24 mouse cellular contexts compared by ENCODE assay signal in the genomic region with DNA sequence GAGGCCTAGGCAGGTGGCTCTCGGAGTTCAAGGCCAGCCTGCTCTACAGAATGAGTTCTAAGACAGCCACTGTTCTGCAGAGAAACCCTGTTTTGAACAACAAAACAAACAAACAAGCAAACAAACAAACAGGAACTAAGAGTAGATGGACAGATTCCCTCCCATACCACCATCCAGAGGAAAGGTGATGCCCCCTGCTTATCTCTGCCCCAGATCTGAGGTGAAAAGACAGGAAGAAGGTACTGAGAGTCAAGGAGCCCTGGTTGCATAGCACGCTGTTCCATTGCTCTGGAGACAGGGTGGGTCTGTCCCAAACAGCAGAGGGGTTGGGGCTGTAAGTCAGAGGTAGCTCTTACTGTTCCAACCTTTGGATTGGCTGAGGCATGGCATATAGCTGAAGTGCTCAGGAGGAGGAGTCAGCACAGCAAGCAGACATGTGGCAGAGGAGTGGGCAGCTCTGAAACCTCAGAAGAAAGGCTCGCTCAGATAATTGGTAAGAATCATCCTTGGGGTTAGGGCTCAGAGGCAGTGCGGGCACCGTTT. TPM values are rescaled to one million over a fixed set of nuclear protein-coding genes. Genes with fewer than 3 reads are reported as not detected.
DNase-seq lines count a peak whose midpoint lies in the region; ATAC-seq and TF ChIP-seq lines count a peak whose summit lies in the region.
"Had no signal": no experiment of that assay in that cellular context is flagged by ENCODE, and none has a peak within 500 bp of the region (broad histone marks: within the 10 kb centered on the region; RNA-seq: fewer than 3 reads in every experiment).

Gene Ccr8, plus strand, starts transcription at position 419 of the 543 bp plus-strand sequence.

- TF ChIP-seq CTCF in forebrain, postnatal 0 days (IDR thresholded peaks at IDR 0.05; ENCODE audit: low read depth), result no peak

- no peaks in the 10 kb centered on the region for H3K4me1 ChIP-seq in forebrain, postnatal 0 days (ENCODE audit: insufficient read depth)
- H3K4me1 ChIP-seq: embryonic facial prominence, embryonic 15.5 days; forebrain, embryonic 10.5 days; heart, embryonic 12.5 days; hindbrain, embryonic 15.5 days had no signal

- no peak within 1 kb of the TSS for H3K9ac ChIP-seq in forebrain, postnatal 0 days
- H3K9ac ChIP-seq: embryonic facial prominence, embryonic 15.5 days; heart, embryonic 12.5 days; hindbrain, embryonic 15.5 days had no signal

- no peaks in the 10 kb centered on the region for H3K9me3 ChIP-seq in forebrain, postnatal 0 days (ENCODE audit: low read length)
- H3K9me3 ChIP-seq: embryonic facial prominence, embryonic 15.5 days; forebrain, embryonic 10.5 days; G1E; hindbrain, embryonic 15.5 days had no signal

- peak; percentile 36 for DNase-seq in heart, adult 11 months
- DNase-seq in heart, adult 18-20 months, result no peak
- DNase-seq in thymus, postnatal 4 days, result peak; percentile 18
- no peak for DNase-seq in thymus, postnatal 14 days
- DNase-seq in adrenal gland, adult 2 months, result no peak
- no peak for DNase-seq in forebrain, postnatal 0 days
- DNase-seq: adrenal gland, postnatal 14 days; cerebellum, adult 11-12 months; cerebellum, adult 9-10 months; cerebellum, postnatal 25 days; gastrocnemius, postnatal 36 days; heart, adult 2 months; heart, postnatal 36 days had no signal

- no peak within 1 kb of the TSS for H3K27ac ChIP-seq in forebrain, postnatal 0 days (ENCODE audit: low read depth, low read length)
- H3K27ac ChIP-seq: embryonic facial prominence, embryonic 15.5 days; forebrain, embryonic 10.5 days; heart, adult 2 months; hindbrain, embryonic 15.5 days had no signal

- H3K4me2 ChIP-seq in forebrain, postnatal 0 days (ENCODE audit: low read depth), result no peak within 1 kb of the TSS
- H3K4me2 ChIP-seq: embryonic facial prominence, embryonic 15.5 days; heart, embryonic 12.5 days; hindbrain, embryonic 15.5 days had no signal

- WGBS in forebrain, postnatal 0 days, result 77% methylated on average over 5 of the region's 5 CpGs

- no peak within 1 kb of the TSS for H3K4me3 ChIP-seq in forebrain, postnatal 0 days (ENCODE audit: low read depth, low read length)
- H3K4me3 ChIP-seq: embryonic facial prominence, embryonic 15.5 days; erythroblast, embryonic 14.5 days; forebrain, embryonic 10.5 days; heart, adult 2 months; heart, embryonic 12.5 days; hindbrain, embryonic 15.5 days had no signal

- no peaks in the 10 kb centered on the region for H3K36me3 ChIP-seq in forebrain, postnatal 0 days (ENCODE audit: insufficient read depth)
- H3K36me3 ChIP-seq: embryonic facial prominence, embryonic 15.5 days; forebrain, embryonic 10.5 days; G1E; heart, embryonic 12.5 days; hindbrain, embryonic 15.5 days had no signal

- ATAC-seq in inflammation-experienced regulatory T-cells, adult 6 months, result peak; percentile 70
- ATAC-seq in forebrain, postnatal 0 days, result no peak
- ATAC-seq: forebrain, embryonic 14.5 days had no signal

- no peaks in the 10 kb centered on the region for H3K27me3 ChIP-seq in forebrain, postnatal 0 days (ENCODE audit: insufficient read depth, low read length)
- H3K27me3 ChIP-seq: embryonic facial prominence, embryonic 15.5 days; heart, embryonic 12.5 days; hindbrain, embryonic 15.5 days had no signal

RNA-seq across cellular contexts. Expression of gene Ccr8, which starts in this region (rescaled TPM):
- total RNA-seq in heart, adult 18-20 months (2021), result not detected
- 100 to 1,000 TPM in 1 of 3 experiments, 10 to 100 TPM in 2; 58.7 to 102 (median 87.0) TPM for polyA plus RNA-seq in inflammation-experienced regulatory T-cells, adult 6 months (2017; shearing (Covaris generic))
- total RNA-seq in adrenal gland, adult 2 months (2021), result not detected
- not detected in 2 replicates for polyA plus RNA-seq in adrenal gland, adult 2 months (2012; rRNA removed)
- total RNA-seq in forebrain, postnatal 0 days (2014; rRNA removed), result not detected in 2 replicates
- polyA plus RNA-seq in forebrain, postnatal 0 days (2015; fragmentation: Nextera tagmentation; extraction: Ambion mirVana), result not detected in 2 replicates
- total RNA-seq: adrenal gland, postnatal 14 days; G1E; gastrocnemius, adult 8-10 months; gastrocnemius, postnatal 36 days; heart, adult 2 months; heart, postnatal 36 days had no signal
- polyA plus RNA-seq: C2C12; erythroblast, embryonic 14.5 days; forebrain, embryonic 10.5 days; forebrain, embryonic 14.5 days; G1E; heart, adult 2 months; heart, embryonic 12.5 days; hindbrain, embryonic 11.5 days; hindbrain, embryonic 15.5 days had no signal

Comparison
In these comparisons a context has a peak if more than half of its experiments do, and no peak if none do; other contexts are left out.
1. RNA of gene Ccr8 (polyA plus RNA-seq): 58.7 to 102 TPM in inflammation-experienced regulatory T-cells, adult 6 months; not detected in forebrain, postnatal 0 days and not detected in adrenal gland, adult 2 months; every median in the first group is over 10 times any median in the second.
2. DNase-seq: peak in heart, adult 11 months (single experiment) and thymus, postnatal 4 days (single experiment); none in heart, adult 18-20 months (0 of 2), thymus, postnatal 14 days (single experiment), adrenal gland, adult 2 months (single experiment) and forebrain, postnatal 0 days (single experiment).